Mouse (Mus musculus) lung, postnatal 0 days (tissue): ENCODE measurements around the gene Rpl9.

Experiments
- CTCF ChIP-seq: IDR thresholded peaks from 2 replicates; pipeline ENCODE4 v1.5.1; 2016; ENCODE audit warnings: antibody characterized with exemption, mild to moderate bottlenecking
- EP300 ChIP-seq: IDR thresholded peaks from 2 replicates; pipeline ENCODE4 v1.6.1; 2016; ENCODE audit warnings: antibody characterized with exemption, mild to moderate bottlenecking, control low read depth

GRCm38 (mm10) chr5:65429441-65429840 is 38.2 kb upstream of the Rpl9 start:
- TF ChIP-seq CTCF: no peak
- no peak for TF ChIP-seq EP300
